Mouse (Mus musculus) liver, embryonic 14.5 days (tissue): ENCODE results near the gene Sytl1. TPM values are rescaled to one million over a fixed set of nuclear protein-coding genes. Genes with fewer than 3 reads are reported as not detected.

Experiments used
- ATAC-seq: fragments of 200-750 bp; cut with Nextera tagmentation; 2 replicates; pipeline ENCODE4 v1.8.0; 2017; ENCODE audit warnings: moderate number of reproducible peaks, mild to moderate bottlenecking, moderate library complexity; ENCODE audit not compliant: insufficient read depth
- DNase-seq, 3 experiments: peaks; one replicate each; pipeline ENCODE4 v3.0.0-alpha.2; 2012 to 2013; ENCODE audit warnings: low read depth in 3 of 3, low spot score in 3 of 3
- H3K27ac ChIP-seq: fragments of 300-500 bp; sonication (generic); 2 replicates; pipeline ENCODE4 v1.5.1; 2014; ENCODE audit warnings: moderate library complexity, mild to moderate bottlenecking, control low read depth, inconsistent platforms
- H3K27me3 ChIP-seq: fragments of 300-500 bp; sonication (generic); 2 replicates; pipeline ENCODE4 v1.6.1; 2014; ENCODE audit warnings: mild to moderate bottlenecking, low read length, moderate library complexity; ENCODE audit not compliant: control insufficient read depth, insufficient read depth
- H3K36me3 ChIP-seq: fragments of 300-500 bp; sonication (generic); replicated peaks from 2 replicates; pipeline ENCODE4 v1.6.1; 2014; ENCODE audit warnings: low read depth; ENCODE audit not compliant: control insufficient read depth, insufficient read depth
- H3K4me1 ChIP-seq, 2 experiments: fragments of 200-500 bp in 1 of 2; fragments of 300-500 bp in 1 of 2; sonication (generic) in 1 of 2; replicated peaks; 2 replicates each; pipeline ENCODE4 v1.6.1; 2012 to 2014; ENCODE audit warnings: antibody characterized with exemption in 1 of 2, inconsistent platforms in 1 of 2, low read length in 1 of 2; ENCODE audit not compliant: control insufficient read depth in 2 of 2, insufficient read depth in 2 of 2
- H3K4me2 ChIP-seq: fragments of 300-500 bp; sonication (generic); 2 replicates; pipeline ENCODE4 v1.6.1; 2014; ENCODE audit warnings: low read depth, mild to moderate bottlenecking, control low read depth, moderate library complexity
- H3K4me3 ChIP-seq, 2 experiments: fragments of 200-500 bp in 1 of 2; fragments of 300-500 bp in 1 of 2; sonication (generic) in 1 of 2; 2 replicates each; pipeline ENCODE4 v1.5.1; 2012 to 2014; ENCODE audit warnings: low read depth in 2 of 2, low read length in 2 of 2, mild to moderate bottlenecking in 2 of 2, control low read depth in 1 of 2, inconsistent platforms in 1 of 2, moderate library complexity in 1 of 2; ENCODE audit not compliant: insufficient read depth in 1 of 2
- H3K9ac ChIP-seq: fragments of 300-500 bp; sonication (generic); replicated peaks from 2 replicates; pipeline ENCODE4 v1.6.1; 2014; ENCODE audit warnings: mild to moderate bottlenecking, control low read depth, moderate library complexity
- H3K9me3 ChIP-seq: fragments of 300-500 bp; sonication (generic); 2 replicates; pipeline ENCODE4 v1.6.1; 2016; ENCODE audit warnings: low read length, mixed read lengths; ENCODE audit not compliant: control insufficient read depth
- CTCF ChIP-seq: IDR thresholded peaks from 2 replicates; pipeline ENCODE4 v1.5.1; 2016; ENCODE audit warnings: antibody characterized with exemption, low read depth, control low read depth
- EP300 ChIP-seq: IDR thresholded peaks from 2 replicates; pipeline ENCODE4 v1.6.1; 2016; ENCODE audit warnings: antibody characterized with exemption, low read depth
- WGBS: fragments of 180-500 bp; shearing (Covaris S2); extraction: QIAGEN DNeasy Blood & Tissue Kit; methylation state at CpG from one replicate; pipeline ENCODE4 v1.1.7; 2014; ENCODE audit not compliant: insufficient replicate concordance; 5-methylcytosine and 5-hydroxymethylcytosine counted together
- polyA plus RNA-seq, 2 experiments: library from polyadenylated mRNA; depleted of rRNA in 1 of 2; stranded (reverse) in 1 of 2; unstranded in 1 of 2; fragments of >200 nt; fragmentation: Nextera tagmentation in 1 of 2; extraction: Ambion mirVana in 1 of 2; gene quantifications; 2 replicates each; pipeline versions ENCODE4 v1.2.1 to v1.2.3; 2012 to 2014

Gene Sytl1
- polyA plus RNA-seq, 2 experiments = 0.48 to 0.52 TPM

GRCm38 (mm10) chr4:133270929-133271328, 8.0 kb upstream of the Sytl1 start:
- Histone ChIP-seq H3K4me3 (no peak overlapping the region), H3K27ac (no peak overlapping the region), H3K9me3 (no peaks in the 10 kb centered on the region), H3K36me3 (peaks cover 32% of the 10 kb centered on the region), H3K27me3 (no peaks in the 10 kb centered on the region), H3K9ac (no peak overlapping the region), H3K4me1 (peaks cover 0 to 2% of the 10 kb centered on the region in 2 experiments; a peak in 2 of 4 replicates), H3K4me2 (no peak overlapping the region)
- no peak for TF ChIP-seq CTCF
- TF ChIP-seq EP300 = no peak
- DNase-seq (no peak), ATAC-seq (no peak)
- 88% methylated on average over 9 of the region's 9 CpGs for WGBS

- 73% methylated on average over 3 of the region's 3 CpGs for WGBS
- H3K27me3 ChIP-seq = no peaks in the 10 kb centered on the region
- H3K4me2 ChIP-seq = no peak overlapping the region
- no peak for TF ChIP-seq CTCF
- TF ChIP-seq EP300 = no peak
- H3K4me1 ChIP-seq = no peaks in the 10 kb centered on the region
- DNase-seq (no peak), ATAC-seq (no peak)
- H3K9me3 ChIP-seq = no peaks in the 10 kb centered on the region
- peaks cover 36% of the 10 kb centered on the region for H3K36me3 ChIP-seq
- no peak overlapping the region for H3K4me3 ChIP-seq
- H3K9ac ChIP-seq = no peak overlapping the region
- no peak overlapping the region for H3K27ac ChIP-seq
These were observed 6.7 kb upstream of the Sytl1 start for GRCm38 (mm10) chr4:133269596-133269995.

- no peak overlapping the region for H3K4me3 ChIP-seq
- peaks cover 36% of the 10 kb centered on the region for H3K36me3 ChIP-seq
- DNase-seq = no peak
- H3K27me3 ChIP-seq = no peaks in the 10 kb centered on the region
- TF ChIP-seq CTCF (no peak), EP300 (no peak)
- no peak overlapping the region for H3K27ac ChIP-seq
- no peaks in the 10 kb centered on the region for H3K9me3 ChIP-seq
- no peak overlapping the region for H3K9ac ChIP-seq
- 86% methylated on average over 3 of the region's 3 CpGs for whole genome bisulfite sequencing
- no peak for ATAC-seq
- H3K4me2 ChIP-seq = no peak overlapping the region
- no peaks in the 10 kb centered on the region for H3K4me1 ChIP-seq
These were observed 6.0 kb upstream of the Sytl1 start for GRCm38 (mm10) chr4:133268931-133269330.

- Histone ChIP-seq H3K9me3 (no peaks in the 10 kb centered on the region), H3K27me3 (no peaks in the 10 kb centered on the region), H3K4me3 (no peak overlapping the region), H3K27ac (no peak overlapping the region), H3K36me3 (peaks cover 36% of the 10 kb centered on the region), H3K4me2 (no peak overlapping the region), H3K4me1 (no peaks in the 10 kb centered on the region; a peak in 1 of 4 replicates), H3K9ac (no peak overlapping the region)
- DNase-seq (no peak), ATAC-seq (no peak)
- TF ChIP-seq EP300 (no peak), CTCF (no peak)
- 80% methylated on average over 12 of the region's 12 CpGs for WGBS
These were observed 3.5 kb upstream of the Sytl1 start for GRCm38 (mm10) chr4:133266248-133266880.

- no peak overlapping the region for H3K27ac ChIP-seq
- no peak overlapping the region for H3K4me3 ChIP-seq
- H3K9me3 ChIP-seq = no peaks in the 10 kb centered on the region
- H3K27me3 ChIP-seq = no peaks in the 10 kb centered on the region
- TF ChIP-seq EP300 (no peak), CTCF (no peak)
- no peak overlapping the region for H3K4me2 ChIP-seq
- 82% methylated on average over 4 of the region's 4 CpGs for WGBS
- H3K36me3 ChIP-seq = peaks cover 36% of the 10 kb centered on the region
- H3K4me1 ChIP-seq = no peaks in the 10 kb centered on the region; a peak in 1 of 4 replicates
- DNase-seq = no peak
- no peak for ATAC-seq
- no peak overlapping the region for H3K9ac ChIP-seq
These were observed 2.8 kb upstream of the Sytl1 start for GRCm38 (mm10) chr4:133265759-133266158.
